Mouse (Mus musculus) limb, embryonic 10.5 days (tissue): Measurements from ENCODE around the gene Slc6a1. TPM values are rescaled to one million over a fixed set of nuclear protein-coding genes. Genes with fewer than 3 reads are reported as not detected.

Experiments
- DNase-seq: peaks from one replicate; pipeline ENCODE4 v3.0.0-alpha.2; 2017; ENCODE audit warnings: low spot score
- H3K27ac ChIP-seq: fragments of 300-500 bp; sonication (generic); 2 replicates; pipeline ENCODE4 v1.5.1; 2016; ENCODE audit warnings: mild to moderate bottlenecking
- H3K27me3 ChIP-seq: fragments of 300-500 bp; sonication (generic); 2 replicates; pipeline ENCODE4 v1.6.1; 2016; ENCODE audit warnings: low read depth, mild to moderate bottlenecking; ENCODE audit not compliant: poor library complexity, severe bottlenecking
- H3K36me3 ChIP-seq: fragments of 300-500 bp; sonication (generic); 2 replicates; pipeline ENCODE4 v1.6.1; 2016; ENCODE audit warnings: mild to moderate bottlenecking, moderate library complexity
- H3K4me1 ChIP-seq: fragments of 300-500 bp; sonication (generic); 2 replicates; pipeline ENCODE4 v1.6.1; 2016
- H3K4me3 ChIP-seq: fragments of 300-500 bp; sonication (generic); 2 replicates; pipeline ENCODE4 v1.5.1; 2016; ENCODE audit warnings: mild to moderate bottlenecking, moderate library complexity
- H3K9me3 ChIP-seq: fragments of 300-500 bp; sonication (generic); replicated peaks from 2 replicates; pipeline ENCODE4 v1.6.1; 2016; ENCODE audit warnings: mild to moderate bottlenecking
- WGBS: fragments of 180-500 bp; shearing (Covaris S2); methylation state at CpG from one replicate; pipeline ENCODE4 v1.1.7; 2016; 5-methylcytosine and 5-hydroxymethylcytosine counted together
- polyA plus RNA-seq: library from polyadenylated mRNA; unstranded; fragments of >200 nt; fragmentation: Nextera tagmentation; extraction: Ambion mirVana; gene quantifications from 2 replicates; pipeline ENCODE4 v1.2.1, GENCODE M21; 2016

Slc6a1 gene
- not detected in 2 replicates for polyA plus RNA-seq

GRCm38 (mm10) chr6:114282469-114283277 lies at the start of gene Slc6a1:
Gene Slc6a1, plus strand, starts transcription at chr6:114282635.
- 3% methylated on average over 51 of the region's 51 CpGs for WGBS
- no peaks in the 10 kb centered on the region for H3K9me3 ChIP-seq

DNA sequence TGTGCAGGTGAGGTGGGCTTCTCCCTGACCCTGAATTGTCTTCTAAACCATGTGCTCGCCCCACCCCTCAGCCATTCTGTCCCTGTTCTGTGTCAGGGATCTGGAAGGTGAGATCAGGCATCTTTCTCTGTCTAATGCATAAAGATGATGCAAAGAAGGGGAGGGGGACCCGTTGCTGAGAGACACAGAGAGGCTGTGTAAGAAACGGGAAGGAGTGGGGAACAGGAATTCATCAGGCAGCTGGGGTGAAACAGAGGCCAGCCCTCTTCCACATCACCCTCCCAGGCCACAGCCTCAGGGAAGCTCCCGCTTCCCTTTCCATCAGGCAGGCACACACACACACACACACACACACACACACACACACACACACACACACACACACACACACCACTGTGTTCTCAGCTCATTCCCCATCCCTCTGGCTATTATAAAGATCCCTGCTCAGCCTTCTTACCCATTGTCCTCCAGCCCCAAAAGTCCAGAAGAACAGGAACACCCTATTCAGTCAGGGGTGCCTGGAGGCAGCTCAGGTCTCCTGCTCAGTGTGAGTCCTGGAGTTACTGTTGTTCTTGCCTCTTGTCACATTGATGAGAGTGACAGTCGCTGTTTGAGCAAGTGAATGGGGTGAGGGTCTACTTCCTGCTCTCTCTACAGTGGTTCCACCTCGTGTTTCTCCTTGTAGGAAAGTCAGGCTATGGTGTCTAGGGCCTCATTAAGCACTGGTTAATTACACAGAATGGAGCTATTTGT lies 43.4 kb upstream of the Slc6a1 start:
- Histone ChIP-seq H3K36me3 (no peaks in the 10 kb centered on the region), H3K4me1 (0 out of 2 replicates have a peak, but pooled peaks cover 3% of the 10 kb centered on the region), H3K4me3 (no peak overlapping the region), H3K27ac (no peak overlapping the region), H3K9me3 (no peaks in the 10 kb centered on the region), H3K27me3 (peaks cover 20% of the 10 kb centered on the region)
- WGBS, result 42% methylated on average over 5 of the region's 6 CpGs
- DNase-seq, result no peak

More at GRCm38 (mm10) chr6:114282469-114283277, at the start of gene Slc6a1:
- Histone ChIP-seq H3K4me3 (peak within 1 kb of the TSS; percentile 33), H3K27ac (no peak within 1 kb of the TSS), H3K27me3 (peaks cover 84% of the 10 kb centered on the region), H3K4me1 (peaks cover 10% of the 10 kb centered on the region), H3K36me3 (no peaks in the 10 kb centered on the region)
- DNase-seq, result peak; percentile 82

DNA sequence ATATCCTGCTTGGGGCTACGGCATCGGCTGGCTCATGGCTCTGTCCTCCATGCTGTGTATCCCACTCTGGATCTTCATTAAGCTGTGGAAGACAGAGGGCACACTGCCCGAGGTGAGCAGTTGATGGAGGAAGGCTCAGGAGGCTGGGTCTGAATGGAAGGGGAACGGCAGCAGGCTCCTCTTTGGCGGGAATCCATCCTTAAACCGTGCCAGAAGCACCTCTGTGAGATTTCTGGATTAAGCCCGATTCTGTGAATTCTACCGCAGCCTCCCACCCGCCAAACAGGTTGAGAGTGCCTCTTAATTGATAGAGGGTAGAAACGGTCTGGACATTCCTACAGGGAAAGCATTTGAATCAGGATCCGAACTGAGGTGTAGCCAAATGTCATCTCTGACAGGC lies 36.8 kb upstream of the Slc6a1 start:
- no peaks in the 10 kb centered on the region for H3K36me3 ChIP-seq
- WGBS, result 83% methylated on average over 11 of the region's 11 CpGs
- H3K9me3 ChIP-seq, result no peaks in the 10 kb centered on the region
- H3K4me3 ChIP-seq, result no peak overlapping the region
- no peak for DNase-seq
- H3K4me1 ChIP-seq, result peaks cover 8% of the 10 kb centered on the region; the same call in 1 of the 2 replicates
- H3K27me3 ChIP-seq, result peaks cover 30% of the 10 kb centered on the region
- H3K27ac ChIP-seq, result no peak overlapping the region

- Histone ChIP-seq H3K27me3 (peaks cover 47% of the 10 kb centered on the region), H3K27ac (no peak overlapping the region)
Measured at GRCm38 (mm10) chr6:114250311-114250710, 32.1 kb upstream of the Slc6a1 start.

GRCm38 (mm10) chr6:114254927-114255326 lies 27.5 kb upstream of the Slc6a1 start:
- 73% methylated on average over 14 of the region's 14 CpGs for WGBS
- Histone ChIP-seq H3K4me3 (no peak overlapping the region), H3K36me3 (no peaks in the 10 kb centered on the region), H3K9me3 (no peaks in the 10 kb centered on the region), H3K4me1 (peaks cover 5% of the 10 kb centered on the region; the same call in 1 of the 2 replicates), H3K27me3 (peaks cover 18% of the 10 kb centered on the region), H3K27ac (no peak overlapping the region)
- no peak for DNase-seq

More at GRCm38 (mm10) chr6:114250311-114250710, 32.1 kb upstream of the Slc6a1 start:
- Histone ChIP-seq H3K36me3 (no peaks in the 10 kb centered on the region), H3K4me3 (no peak overlapping the region), H3K4me1 (peaks cover 8% of the 10 kb centered on the region; the same call in 1 of the 2 replicates), H3K9me3 (no peaks in the 10 kb centered on the region)
- DNase-seq, result peak; percentile 86
- WGBS, result 8% methylated on average over 5 of the region's 5 CpGs

- no peak for DNase-seq
- Histone ChIP-seq H3K27ac (no peak overlapping the region), H3K27me3 (peaks cover 12% of the 10 kb centered on the region; the same call in 1 of the 2 replicates), H3K4me1 (no peaks in the 10 kb centered on the region), H3K36me3 (no peaks in the 10 kb centered on the region), H3K4me3 (no peak overlapping the region), H3K9me3 (no peaks in the 10 kb centered on the region)
- 79% methylated on average over 1 of the region's 1 CpGs for WGBS
Measured at GRCm38 (mm10) chr6:114257762-114258361, 24.6 kb upstream of the Slc6a1 start.

- WGBS, result 65% methylated on average over 3 of the region's 3 CpGs
- Histone ChIP-seq H3K27ac (no peak overlapping the region), H3K27me3 (peaks cover 12% of the 10 kb centered on the region; the same call in 1 of the 2 replicates), H3K4me1 (no peaks in the 10 kb centered on the region), H3K36me3 (no peaks in the 10 kb centered on the region), H3K9me3 (no peaks in the 10 kb centered on the region), H3K4me3 (no peak overlapping the region)
- DNase-seq, result no peak
Measured at GRCm38 (mm10) chr6:114258661-114259193, 23.7 kb upstream of the Slc6a1 start.

- Histone ChIP-seq H3K27me3 (peaks cover 25% of the 10 kb centered on the region; the same call in 1 of the 2 replicates), H3K4me1 (0 out of 2 replicates have a peak, but pooled peaks cover 9% of the 10 kb centered on the region), H3K4me3 (no peak overlapping the region), H3K9me3 (no peaks in the 10 kb centered on the region), H3K27ac (no peak overlapping the region), H3K36me3 (no peaks in the 10 kb centered on the region)
- 61% methylated on average over 6 of the region's 6 CpGs for WGBS
- DNase-seq, result no peak
Measured at GRCm38 (mm10) chr6:114261609-114262008, 20.8 kb upstream of the Slc6a1 start.

DNA sequence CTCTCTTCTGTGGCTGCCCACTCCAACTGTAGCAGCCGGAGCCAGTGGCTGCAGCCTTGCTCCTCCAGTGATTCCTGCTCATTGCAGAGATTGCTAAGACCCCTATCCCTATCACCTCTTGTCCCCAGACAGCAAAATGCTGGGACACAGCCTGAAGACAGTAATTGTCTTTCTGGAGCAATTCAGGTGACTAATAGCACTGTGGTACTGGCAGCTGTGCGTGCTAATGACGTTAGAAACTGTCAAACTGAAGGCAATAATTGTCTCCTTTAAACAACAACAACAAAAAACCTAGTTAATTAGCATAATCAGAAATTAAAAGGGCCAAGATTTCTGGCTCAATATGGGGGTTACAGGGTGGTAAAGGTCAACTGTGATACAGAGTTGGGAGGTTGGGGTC lies 18.4 kb upstream of the Slc6a1 start:
- H3K9me3 ChIP-seq, result no peaks in the 10 kb centered on the region
- 63% methylated on average over 3 of the region's 3 CpGs for WGBS
- H3K4me3 ChIP-seq, result no peak overlapping the region
- no peaks in the 10 kb centered on the region for H3K36me3 ChIP-seq
- H3K27me3 ChIP-seq, result peaks cover 25% of the 10 kb centered on the region; the same call in 1 of the 2 replicates
- 0 out of 2 replicates have a peak, but pooled peaks cover 9% of the 10 kb centered on the region for H3K4me1 ChIP-seq
- no peak for DNase-seq
- no peak overlapping the region for H3K27ac ChIP-seq

DNA sequence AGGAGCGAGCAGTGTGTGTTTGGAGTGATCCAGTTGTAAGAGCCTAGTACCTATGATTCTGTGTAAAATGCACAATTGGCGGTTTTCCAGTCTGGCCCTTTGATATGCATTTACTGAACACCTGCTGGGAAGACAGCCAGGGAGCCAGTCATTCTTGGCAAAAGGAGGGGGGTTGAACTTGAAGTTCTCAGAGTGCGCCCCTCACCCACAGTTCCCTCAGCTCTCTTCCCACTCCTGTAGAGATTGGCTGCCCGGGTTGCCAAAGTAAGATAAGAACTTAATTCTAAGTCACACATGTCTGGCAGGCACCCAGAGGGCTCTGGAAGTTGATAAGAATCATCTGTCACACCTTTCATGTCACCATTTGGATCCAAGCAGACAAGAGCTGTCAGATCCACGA lies 18.0 kb upstream of the Slc6a1 start:
- 0 out of 2 replicates have a peak, but pooled peaks cover 9% of the 10 kb centered on the region for H3K4me1 ChIP-seq
- no peak overlapping the region for H3K4me3 ChIP-seq
- 66% methylated on average over 5 of the region's 5 CpGs for WGBS
- peaks cover 25% of the 10 kb centered on the region; the same call in 1 of the 2 replicates for H3K27me3 ChIP-seq
- DNase-seq, result no peak
- no peak overlapping the region for H3K27ac ChIP-seq
- no peaks in the 10 kb centered on the region for H3K36me3 ChIP-seq
- H3K9me3 ChIP-seq, result no peaks in the 10 kb centered on the region

DNA sequence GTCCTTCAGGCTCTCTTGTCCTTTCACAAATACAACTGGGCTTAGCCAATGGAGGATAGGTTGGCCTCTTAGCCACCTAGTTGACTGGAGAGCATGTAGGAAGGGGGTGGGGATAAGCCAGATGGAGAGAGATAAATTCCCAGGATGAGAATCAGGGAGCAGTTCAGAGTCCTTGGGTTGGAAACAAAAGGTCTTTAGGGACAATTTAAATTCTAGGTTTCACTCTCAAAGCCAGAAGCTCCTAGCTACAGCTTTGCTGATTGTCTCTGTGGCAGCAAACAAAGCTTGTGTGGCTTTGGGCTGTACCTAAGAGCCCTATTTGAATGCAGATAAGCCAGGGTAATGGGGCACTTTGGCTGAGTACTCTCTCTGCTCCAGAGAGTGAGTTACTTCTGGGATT lies 16.2 kb upstream of the Slc6a1 start:
- Histone ChIP-seq H3K4me3 (no peak overlapping the region), H3K36me3 (no peaks in the 10 kb centered on the region), H3K27ac (no peak overlapping the region), H3K9me3 (no peaks in the 10 kb centered on the region), H3K4me1 (0 out of 2 replicates have a peak, but pooled peaks cover 9% of the 10 kb centered on the region), H3K27me3 (peaks cover 18% of the 10 kb centered on the region; the same call in 1 of the 2 replicates)
- DNase-seq, result no peak

- Histone ChIP-seq H3K27ac (no peak overlapping the region), H3K9me3 (no peaks in the 10 kb centered on the region), H3K4me3 (no peak overlapping the region), H3K4me1 (0 out of 2 replicates have a peak, but pooled peaks cover 9% of the 10 kb centered on the region), H3K27me3 (peaks cover 31% of the 10 kb centered on the region), H3K36me3 (no peaks in the 10 kb centered on the region)
- WGBS, result 47% methylated on average over 4 of the region's 4 CpGs
- no peak for DNase-seq
Measured at GRCm38 (mm10) chr6:114267979-114268378, 14.5 kb upstream of the Slc6a1 start.
